Mouse (Mus musculus) embryo, embryonic 10 days (tissue): ENCODE data around the gene Abhd12.
"Not testable (repeated sequence)": the region's sequence is repeated elsewhere in the genome, so short reads cannot be mapped to it uniquely, and the experiment has no call there.

Experiments used
- DNase-seq: peaks from one replicate; pipeline ENCODE4 v3.0.0-alpha.2; 2015; ENCODE audit warnings: low spot score

Gene Abhd12

DNA sequence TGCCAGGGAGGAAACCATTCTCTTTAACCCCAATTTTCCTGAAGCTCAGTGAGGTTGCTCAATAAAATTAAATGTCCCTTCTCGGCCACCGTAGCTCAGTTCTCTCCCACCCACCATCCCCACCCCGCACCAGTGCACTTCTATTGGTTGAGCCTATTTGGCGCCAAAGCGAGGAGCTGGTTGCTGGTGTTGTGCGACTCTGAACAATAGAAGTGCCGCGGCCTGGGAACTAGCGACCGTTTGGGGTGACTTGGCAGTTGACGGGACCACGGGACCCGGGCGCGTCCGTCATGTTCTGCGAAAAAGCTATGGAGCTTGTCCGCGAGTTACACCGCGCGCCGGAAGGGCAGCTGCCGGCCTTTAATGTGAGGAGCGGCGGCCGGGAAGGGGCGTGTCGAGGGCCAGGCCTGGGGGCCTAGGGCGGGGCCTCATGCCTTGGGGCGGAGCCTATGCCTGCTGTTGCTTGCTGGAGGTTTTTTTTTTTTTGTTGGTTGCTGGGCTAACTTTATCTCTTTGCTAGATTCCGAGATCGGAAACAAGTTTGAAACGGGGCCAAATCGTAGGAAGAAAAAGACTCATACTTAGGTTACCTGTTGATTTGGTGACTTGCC lies 5.0 kb upstream of the Abhd12 start:
- DNase-seq: peak; percentile 96

DNA sequence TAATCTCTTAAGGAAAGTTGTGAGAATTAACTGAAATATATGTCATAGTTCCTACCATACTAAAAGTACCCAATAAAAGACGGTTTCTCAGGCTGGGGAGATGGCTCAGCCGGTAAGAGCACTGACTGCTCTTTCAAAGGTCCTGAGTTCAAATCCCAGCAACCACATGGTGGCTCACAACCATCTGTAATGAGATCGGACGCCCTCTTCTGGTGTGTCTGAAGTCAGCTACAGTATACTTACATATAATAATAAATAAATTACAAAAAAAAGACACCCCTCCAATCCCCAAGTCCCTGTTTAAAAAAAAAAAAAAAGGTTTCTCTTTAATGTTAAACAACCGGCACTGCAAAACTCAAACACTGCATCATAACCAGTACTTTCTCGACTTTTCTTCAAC lies 4.3 kb upstream of the Abhd12 start:
- not testable (repeated sequence) for DNase-seq

DNA sequence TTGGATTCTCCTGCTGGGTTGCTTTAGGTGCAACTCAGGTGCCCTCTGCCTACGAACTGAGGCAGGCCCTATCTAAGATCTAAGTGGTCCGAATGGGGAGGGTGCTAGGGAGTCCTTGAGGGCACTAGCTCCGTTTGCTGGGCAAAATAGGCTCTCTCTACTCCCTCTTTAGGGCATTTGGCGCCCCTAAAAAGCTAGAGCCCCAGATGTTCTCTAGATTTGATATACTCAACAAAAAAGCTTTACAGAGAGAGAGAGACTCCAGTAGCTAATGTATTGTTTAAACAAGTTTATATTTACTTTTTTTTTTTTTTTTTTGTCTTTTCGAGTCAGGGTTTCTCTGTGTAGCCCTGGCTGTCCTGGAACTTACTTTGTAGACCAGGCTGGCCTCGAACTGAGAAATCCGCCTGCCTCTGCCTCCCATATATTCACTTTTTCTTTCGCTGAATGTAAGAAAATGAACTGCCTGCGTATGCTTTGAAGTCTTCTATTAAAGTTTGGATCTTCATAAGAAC lies 452 bp upstream of the Abhd12 start, which contains the start of gene Gins1:
Gins1 (plus strand) TSS at position 465 of the 515 bp plus-strand sequence.
- DNase-seq: no peak

DNA sequence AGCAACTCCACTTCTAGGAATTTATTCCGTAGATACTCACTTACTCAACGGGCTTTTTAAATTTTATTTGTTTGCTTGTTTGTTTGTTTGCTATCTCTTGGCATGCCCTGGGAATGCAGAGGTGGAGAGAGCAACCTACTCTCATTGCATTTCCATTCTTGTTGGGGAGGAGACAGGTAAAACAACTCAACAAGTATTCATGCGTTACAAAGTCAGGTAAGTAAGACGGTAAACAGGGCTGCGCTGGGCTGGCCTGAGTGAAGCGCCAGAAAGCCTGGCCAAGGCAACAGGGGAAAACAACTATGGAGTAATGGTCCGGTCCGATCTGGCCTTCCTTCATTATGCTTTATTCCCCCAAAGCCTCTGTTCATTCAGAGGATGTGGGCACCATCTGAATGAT lies 2.2 kb downstream of the Abhd12 start:
- no peak for DNase-seq

DNA sequence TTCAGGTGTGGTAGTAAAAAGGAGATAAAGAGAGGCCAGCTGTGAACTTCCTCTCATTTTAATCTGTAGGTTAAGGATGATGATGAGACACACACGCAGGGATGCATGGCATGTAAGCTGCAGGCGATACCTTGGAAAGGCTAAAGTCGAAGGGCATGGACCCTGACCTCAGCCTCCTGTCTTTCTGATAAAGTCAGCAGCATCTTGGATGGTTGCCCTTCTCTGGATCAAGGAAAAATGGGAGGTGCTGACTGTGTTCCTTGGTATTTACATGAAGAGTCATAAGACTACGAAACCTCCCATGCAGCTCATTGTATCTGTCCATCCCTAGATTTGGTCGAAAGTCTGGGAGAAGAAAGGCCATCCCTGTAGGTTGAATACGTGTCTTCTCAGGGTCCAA lies 4.2 kb downstream of the Abhd12 start:
- DNase-seq: no peak

DNA sequence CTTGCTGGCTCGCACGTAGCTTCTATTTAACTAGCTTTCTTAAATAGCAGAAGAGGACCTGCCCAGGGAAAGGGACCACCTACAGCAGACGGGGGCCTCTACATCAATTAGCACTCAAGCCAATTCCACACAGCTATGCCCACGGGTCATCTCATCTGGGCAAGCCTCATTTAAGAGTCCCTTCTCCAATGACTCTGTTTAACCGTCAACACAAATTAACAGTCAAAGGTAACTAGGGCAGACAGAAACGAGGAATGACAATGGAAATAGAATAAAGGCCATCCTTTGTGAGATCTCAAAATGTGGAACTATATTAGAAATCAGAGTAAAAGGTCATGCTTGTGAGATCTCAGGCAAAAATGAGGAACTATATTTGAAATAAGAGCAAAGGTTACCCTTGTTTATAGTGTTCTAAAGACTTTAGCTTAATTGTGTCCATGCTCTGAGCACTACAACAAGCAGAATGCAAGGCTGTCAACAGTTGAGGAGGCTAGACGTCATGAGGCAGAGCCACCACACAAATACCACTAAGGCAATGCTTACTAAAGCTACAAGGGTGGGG lies 8.8 kb downstream of the Abhd12 start:
- no peak for DNase-seq

DNA sequence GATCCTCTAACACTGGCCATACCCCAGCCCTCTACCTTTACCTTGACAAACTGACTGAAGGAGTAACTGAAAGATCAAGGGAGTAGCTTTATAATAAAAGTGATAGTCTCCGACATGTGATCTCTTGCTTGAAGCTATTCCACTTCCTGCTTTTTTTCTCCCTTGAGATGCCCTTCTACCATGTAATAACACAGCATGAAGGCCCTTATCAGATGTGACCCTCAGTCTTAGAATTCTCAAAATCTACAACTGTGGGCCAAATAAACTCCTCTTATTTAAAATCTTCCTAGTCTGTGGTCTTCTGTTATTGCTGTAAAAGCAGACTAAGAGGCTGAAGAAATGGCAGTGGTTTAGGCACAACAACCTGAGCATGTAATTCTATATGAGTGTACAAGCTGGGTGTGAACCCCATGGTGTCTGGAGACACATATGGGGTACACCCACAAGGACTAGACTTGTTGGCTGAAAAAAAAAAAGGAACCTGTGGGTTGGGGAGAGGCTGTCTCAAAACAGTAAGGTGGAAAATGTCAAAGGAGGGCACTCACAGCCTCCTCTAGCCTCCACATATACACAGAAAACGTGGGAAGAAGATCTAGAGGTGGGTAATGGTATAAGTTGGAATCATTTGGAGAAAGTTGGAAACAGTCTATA lies 9.8 kb downstream of the Abhd12 start:
- no peak for DNase-seq

DNA sequence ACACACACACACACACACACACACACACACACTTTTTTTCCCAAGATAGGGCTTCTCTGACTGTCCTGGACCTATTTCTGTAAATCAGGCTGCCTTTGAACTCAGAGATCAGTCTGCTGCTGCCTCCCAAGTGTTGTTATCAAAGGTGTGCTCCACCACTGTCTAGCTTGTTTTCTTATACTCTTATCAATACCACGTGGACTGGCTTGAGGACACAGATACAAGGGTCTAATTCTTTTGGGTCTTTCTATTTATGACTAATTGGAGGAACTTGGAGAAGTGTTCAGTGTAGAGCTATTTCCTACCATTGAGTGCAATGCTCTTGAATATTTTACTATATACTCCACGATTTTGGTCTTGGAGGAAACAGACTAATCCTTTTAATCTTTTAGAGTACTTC lies 17.2 kb downstream of the Abhd12 start:
- DNase-seq: no peak

DNA sequence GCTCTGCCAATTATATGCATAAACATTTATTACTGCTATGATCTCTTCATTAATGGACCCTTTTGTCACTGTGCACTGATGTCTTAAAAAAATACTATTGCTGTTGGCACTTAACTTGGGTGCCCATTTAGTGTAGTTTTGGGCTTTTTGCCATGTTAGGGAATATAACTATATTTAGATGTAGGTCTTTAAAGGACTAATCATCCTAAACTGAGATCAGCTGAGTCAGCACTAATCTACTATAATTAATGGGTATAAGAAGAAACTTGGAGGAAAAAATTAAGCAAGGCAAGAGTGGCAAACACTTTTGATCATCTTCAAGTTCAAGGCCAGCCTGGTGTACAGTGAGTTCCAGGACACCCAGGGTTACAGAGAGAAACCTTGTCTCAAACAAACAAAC lies 18.2 kb downstream of the Abhd12 start:
- no peak for DNase-seq

DNA sequence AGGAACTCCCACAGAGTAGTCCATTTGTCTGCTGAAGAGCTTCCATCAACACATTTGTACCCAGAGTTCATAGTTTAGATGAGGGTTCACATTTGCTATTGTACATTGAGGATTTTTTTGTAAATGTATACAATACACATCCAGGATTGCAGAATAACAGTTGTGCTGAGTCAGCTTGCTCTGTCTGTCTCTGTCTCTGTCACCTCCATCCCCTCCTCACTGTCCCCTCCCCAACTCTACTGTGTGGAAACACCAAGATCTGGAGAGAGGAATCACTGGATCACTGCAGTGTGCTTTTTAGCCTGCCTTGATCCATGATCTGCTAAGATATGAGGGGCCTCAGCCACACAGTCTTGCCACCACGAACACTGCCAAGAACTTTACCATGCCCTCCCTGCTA lies 18.7 kb downstream of the Abhd12 start:
- DNase-seq: no peak

DNA sequence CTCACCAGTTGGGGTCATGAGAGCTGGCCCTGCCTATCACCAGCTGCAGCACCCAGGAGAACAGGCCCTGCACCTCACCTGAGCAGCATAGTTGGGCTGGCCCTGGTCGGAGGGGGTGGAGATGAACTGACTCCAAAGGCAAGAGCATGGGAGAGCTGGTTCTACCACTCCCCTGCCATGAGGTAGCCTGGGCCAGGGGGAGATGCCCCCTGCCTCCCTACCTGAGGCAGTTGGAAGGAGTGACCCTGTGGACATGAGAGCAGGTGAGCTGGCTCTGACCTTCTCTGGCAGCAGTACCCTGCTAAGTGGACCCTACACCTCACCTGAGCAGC lies 19.8 kb downstream of the Abhd12 start:
- no peak for DNase-seq

DNA sequence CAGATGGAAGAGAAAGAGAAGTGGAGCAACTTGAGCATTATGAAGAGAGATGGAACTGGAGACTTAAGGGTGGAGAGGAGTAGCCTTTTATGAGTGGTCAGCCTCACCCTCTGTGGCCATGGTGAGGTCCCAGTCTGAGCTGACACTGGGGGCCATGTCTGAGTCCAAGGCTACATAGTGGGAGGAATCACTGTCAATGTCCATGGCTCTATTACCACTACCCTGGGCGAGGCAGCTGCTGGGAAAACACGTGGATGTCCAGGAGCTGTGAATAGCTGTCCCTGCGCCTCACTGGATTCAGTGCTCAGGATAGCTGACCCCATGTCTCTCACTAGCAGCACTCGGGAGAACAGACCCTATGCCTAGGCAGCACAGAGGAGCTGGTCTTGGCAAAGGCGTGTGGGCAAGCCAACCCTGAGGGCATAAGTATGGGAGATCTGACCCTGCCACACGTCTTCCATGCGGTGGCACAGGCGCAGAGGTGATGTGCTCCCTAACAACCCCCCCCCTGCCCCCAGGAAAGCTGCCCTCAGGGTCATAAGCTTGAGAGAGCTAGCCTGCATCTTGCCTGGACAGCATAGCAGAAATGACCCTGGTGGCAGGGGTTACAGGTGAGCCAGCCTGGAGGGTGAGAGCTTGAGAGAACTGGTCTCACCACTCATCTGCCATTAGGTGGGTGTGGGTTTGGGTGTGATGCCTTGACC lies 20.3 kb downstream of the Abhd12 start:
- DNase-seq: no peak

DNA sequence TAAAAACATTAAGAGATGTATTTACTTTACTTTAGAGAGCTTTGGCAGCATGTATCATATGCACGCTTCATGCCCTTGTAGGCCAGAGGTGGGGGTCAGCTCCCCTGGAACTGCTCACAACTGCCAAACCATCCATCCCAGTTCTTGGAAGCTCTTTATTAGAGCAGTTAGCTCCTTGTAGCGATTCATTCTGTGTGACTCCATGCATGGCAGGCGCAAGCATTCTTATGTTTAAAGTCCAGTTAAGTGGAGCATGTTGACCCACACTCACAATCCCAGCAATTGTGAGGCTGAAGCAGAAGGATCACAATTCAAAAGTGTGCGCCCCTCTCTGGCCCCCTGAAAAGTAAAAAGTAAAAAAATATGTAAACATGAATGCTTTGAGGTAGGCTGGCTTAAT lies 27.0 kb downstream of the Abhd12 start:
- no peak for DNase-seq

DNA sequence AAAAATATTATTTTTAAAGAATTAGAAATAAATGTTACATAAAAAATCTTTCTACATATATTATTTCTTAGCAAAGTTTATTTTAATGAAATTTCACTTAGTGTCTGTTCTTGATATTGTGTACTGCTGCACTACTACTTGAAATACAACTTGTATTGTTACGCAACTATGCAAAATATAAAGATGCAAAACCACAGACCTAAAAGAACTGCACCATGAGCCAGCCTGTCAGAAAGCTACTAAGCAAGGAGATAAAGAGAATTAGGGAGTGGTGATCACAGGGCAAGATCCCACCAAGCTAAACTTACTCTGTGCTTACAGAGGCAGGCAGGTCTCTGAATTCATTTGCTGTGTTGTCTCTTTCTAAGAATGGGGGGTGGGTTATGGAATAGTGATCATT lies 29.3 kb downstream of the Abhd12 start:
- no peak for DNase-seq

DNA sequence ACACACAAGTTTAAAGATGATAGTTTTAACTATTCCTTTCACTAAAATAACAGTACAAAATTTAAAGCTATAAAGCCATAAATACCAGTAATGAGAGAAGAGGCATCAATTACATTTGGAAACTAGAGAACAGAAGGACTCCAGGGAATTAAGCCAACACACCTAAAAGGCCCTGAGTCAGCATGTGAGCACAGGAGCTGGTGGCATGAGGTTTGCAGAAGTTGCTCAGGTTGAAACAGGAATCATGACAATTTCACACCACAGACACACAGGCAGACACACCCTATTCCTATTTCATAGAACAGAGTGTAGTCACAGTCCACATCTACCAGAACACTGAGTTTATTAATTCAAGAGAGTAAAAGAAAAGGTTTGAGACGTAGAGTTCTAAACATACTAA lies 30.0 kb downstream of the Abhd12 start:
- no peak for DNase-seq

DNA sequence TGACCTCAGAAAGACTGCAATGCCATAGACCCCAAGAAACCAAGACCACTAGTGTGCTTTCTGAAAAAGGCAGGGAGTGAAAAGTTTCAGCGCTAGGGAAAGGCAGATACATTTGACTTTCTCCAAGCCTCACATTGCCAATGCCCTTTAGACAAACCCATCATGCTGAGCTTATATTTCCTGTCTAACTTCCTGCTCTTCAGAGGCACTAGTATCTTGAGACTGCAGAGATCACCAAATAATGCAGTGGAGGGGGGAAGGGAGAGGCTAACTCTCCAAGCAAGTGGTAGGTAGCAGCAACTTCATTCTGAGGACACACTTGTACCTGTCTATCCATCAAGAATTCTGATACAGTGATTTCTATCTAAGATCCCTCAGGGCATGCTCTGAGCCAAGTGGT lies 35.1 kb downstream of the Abhd12 start:
- DNase-seq: no peak

DNA sequence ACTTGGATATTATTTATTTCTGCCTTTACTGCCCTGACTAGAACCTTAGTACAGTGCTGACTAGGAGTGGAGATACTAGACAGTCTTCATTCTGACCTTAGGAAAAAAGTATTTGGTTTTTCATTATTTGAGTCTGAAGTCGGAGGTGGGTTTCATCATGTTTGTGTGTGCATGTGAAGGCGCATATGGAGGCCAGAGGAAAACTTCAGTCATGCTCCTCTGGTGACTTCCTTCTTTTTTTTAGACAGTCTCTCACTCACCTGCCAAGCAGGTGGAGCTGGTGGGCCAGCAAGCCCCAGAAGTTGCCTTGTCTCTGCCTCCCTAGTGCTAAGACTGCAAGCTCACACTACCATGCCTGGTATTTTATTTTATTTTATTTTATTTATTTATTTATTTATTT lies 37.5 kb downstream of the Abhd12 start:
- DNase-seq: no peak

DNA sequence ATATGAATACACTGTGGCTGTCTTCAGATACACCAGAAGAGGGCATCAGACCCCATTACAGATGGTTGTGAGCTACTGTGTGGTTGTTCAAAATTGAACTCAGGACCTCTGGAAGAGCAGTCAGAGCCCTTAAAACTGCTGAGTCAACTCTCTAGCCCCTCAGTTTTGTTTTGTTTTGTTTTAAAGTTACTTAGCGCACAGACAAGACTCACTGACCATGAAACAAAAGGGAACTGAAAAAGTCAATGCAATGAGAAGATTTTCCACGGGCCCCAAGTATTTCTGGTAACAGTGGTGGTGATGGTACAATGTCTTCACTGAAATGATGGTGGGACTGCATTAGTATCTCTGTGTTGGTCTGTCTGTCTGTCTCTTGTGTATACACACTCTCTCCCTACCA lies 43.4 kb downstream of the Abhd12 start:
- DNase-seq: no peak

DNA sequence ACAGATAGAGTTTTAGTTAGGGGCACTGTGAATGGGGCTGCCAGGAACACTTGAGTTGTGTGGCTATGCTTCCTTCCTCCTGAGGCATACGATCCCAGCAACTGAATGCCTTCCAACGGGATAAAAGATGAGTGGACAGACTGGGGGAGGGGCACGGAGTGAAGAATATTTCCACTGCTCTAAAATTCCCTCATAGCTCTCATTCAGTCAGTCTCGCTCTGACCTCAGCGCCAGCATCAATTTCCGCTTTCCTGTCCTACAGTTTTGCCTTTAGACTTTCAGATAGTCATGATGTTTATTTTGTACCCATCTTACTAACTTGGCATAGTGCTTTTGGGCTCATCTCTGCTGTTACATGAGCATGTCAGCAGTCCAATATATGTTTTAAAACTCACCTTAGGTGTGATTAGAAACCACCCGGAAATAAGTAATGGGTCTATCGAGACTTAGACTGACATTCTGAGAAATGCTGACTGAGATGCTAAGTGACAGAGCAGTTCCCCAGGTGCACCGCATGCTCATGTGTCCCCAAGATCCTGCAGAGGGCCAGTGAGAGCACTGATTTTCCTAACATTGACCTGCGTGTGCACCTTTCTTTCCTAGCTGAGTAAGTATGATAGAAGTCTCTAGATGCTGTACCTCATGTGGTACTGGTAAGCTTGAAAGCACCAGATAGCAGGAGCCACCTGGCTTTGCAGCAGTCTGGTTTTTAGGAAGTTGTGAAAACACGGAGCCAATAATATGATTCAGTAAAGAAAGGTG lies 44.7 kb downstream of the Abhd12 start:
- DNase-seq: no peak

DNA sequence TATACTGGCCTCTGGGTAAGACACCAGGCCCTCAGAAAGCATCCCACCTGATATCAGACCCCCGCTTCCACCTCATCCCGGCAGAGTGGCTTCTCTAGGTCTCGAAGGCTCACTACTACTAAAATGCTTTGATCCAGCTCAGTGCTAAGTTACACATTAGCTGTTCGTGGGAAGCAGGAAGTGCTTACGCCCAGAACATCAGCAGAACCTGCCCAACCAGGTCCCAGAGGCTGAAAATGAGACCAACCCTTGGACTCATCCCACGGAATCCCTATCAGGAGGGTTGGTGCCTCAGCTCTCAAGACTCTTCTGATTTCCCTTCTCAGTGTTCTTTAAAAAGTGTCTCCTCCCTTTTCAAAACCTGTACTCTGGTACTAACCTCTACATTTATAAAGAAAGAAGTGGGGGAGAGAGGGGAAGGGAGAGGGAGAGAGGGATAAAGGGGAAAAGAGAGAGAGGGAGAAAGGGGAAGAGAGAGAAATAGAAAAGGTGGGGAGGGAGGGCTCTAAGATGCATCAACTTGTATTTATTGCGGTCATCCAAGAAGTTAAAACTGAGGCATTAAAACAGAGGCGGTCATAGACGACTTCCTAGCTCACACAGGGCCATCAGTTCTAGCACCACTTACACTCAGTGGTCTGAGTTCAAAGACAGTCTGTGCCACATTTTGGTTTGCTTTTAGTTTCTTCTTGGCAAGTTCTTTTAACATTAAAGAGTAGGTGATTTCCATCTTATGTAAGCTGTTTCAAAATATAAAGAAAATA lies 45.6 kb downstream of the Abhd12 start:
- no peak for DNase-seq

DNA sequence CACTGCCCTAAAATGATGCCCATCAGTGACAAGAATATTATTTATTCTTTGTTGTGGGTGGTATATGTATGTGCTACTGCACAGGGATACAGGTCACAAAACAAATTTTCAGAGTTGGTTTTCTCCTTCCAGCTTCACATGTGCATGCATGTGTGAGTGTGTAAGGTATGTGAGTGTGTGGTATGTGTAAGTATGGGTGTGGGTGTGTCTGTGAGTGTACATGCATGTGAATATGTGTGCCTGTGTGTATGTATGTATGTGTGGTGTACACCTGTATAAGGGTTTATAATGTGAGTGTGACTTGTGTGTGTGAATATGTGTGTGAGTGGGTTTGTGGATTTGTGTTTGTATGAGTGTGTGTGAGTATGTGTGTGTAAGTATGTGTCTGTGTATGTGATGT lies 49.4 kb downstream of the Abhd12 start:
- peak; percentile 2 for DNase-seq

DNA sequence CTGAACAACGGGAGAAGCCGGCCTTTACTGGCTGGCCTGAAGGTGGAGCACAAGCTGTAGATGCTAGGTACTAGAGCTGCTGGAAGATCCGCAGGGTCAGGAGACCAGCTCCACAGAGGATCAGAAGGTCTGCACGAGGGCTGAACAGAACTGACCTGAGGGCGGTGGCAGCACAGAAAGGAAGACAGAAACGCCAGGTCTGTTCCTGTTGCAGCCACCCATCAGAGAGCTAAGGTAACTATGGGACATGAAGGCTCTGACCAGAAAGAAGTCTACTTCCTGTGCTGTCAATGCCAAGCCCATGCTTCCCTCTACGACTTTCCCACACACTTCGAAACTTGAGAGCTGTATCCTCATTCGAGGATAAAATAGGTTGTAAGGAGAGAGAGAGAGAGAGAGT lies 53.3 kb downstream of the Abhd12 start:
- no peak for DNase-seq
